Mouse (Mus musculus) MEL (cell line): ENCODE data around the gene 1700086D15Rik.

Experiments
- POLR2A ChIP-seq, 2 experiments: IDR thresholded peaks; 2 replicates each; pipeline ENCODE4 v1.6.1; 2011 to 2012; ENCODE audit warnings: low read length in 2 of 2, mild to moderate bottlenecking in 2 of 2, control low read depth in 1 of 2, improper control_type of control experiment in 1 of 2, low read depth in 1 of 2, moderate library complexity in 1 of 2; ENCODE audit not compliant: control insufficient read depth in 1 of 2, insufficient read depth in 1 of 2, poor library complexity in 1 of 2
- UBTF ChIP-seq: IDR thresholded peaks from 2 replicates; pipeline ENCODE4 v1.6.1; 2012; ENCODE audit warnings: low read depth, mild to moderate bottlenecking, inconsistent platforms, low read length, improper control_type of control experiment, moderate library complexity, borderline replicate concordance; ENCODE audit not compliant: insufficient read depth

GRCm38 (mm10) chr11:65198026-65198425, 38.3 kb upstream of the 1700086D15Rik start:
- TF ChIP-seq POLR2A (IDR thresholded peaks at IDR 0.05; ENCODE audit: control insufficient read depth in 1 of 2, insufficient read depth in 1 of 2, low read depth in 1 of 2, low read length in 2 of 2, poor library complexity in 1 of 2) (no peak), UBTF (no peak)
